Mouse (Mus musculus): Measurements from ENCODE around the gene Fzr1. TPM values are rescaled to one million over a fixed set of nuclear protein-coding genes. Genes with fewer than 3 reads are reported as not detected.

Gene Fzr1
- total RNA-seq, 2 experiments from 2014 or later, result 27.6 to 35.6 TPM

DNA sequence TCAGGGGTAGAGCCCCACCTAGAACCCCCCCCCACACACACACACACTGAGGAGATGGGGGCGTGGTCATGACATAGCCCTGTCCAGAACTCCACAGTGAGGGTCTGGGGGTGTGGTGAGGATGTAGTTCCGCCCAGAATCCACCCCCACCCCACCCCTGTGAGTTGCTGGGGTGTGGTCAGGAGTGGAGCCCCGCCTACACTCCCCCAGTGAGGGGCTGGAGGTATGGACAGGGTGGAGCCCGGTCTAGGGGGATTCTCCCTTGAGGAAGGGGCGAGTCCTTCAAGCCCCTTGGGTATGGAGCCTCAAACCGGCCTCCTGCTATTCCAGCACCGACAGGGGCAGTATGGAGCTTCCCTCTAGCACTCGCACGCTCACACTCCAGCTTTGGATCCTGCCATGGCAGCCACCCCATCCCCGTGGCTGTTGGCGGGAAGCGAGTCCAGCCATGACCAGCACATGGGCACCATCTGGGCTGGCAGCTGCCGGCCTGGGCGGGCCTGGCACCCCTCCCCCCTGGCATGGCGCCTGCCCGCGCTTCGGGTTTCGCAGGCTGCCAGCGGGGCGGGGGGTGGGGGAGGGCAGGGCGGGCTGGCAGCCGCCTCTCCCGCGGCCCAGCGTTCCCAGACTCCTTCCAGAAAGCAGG is 38.4 kb upstream of the Fzr1 start:
- DNase-seq, result peak; percentile 88 to 91

DNA sequence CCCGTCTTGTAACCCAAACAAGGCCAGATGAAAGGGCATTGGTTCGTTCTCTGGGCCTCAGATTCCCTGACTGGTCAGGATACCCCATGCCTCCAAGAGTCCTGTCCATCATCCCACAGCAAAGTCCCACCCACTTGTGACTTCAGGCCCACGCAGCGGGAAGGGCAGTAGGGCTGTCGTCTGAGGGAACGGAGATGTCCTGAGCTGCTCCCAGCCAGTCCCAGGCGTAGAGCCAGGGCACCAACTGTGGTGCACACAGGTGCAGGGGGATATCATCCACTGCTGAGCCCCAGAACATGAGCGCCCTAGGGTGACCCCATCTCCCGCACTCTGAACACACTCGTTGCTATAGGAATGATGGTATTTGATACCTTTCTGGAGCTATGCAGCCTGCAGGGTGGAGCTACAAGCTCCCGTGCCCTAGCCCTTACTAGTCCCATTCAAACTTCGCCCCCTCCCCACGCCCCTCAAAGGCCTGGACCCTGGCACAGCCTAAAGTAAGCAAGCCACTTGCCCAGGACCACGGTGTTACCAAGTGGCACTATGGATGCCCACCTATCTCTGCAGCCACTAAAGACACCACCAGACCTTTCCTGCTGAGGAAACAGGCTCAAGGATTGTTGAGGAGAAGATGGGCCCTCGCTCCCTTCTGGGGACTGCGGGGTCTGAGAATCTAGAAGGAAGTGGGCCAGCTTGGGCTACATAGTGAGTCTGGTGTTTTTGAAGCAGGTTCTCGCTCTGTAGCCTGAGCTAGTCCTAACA is 37.4 kb upstream of the Fzr1 start:
- DNase-seq, result peak in 1 of 2 experiments; percentile 68

DNA sequence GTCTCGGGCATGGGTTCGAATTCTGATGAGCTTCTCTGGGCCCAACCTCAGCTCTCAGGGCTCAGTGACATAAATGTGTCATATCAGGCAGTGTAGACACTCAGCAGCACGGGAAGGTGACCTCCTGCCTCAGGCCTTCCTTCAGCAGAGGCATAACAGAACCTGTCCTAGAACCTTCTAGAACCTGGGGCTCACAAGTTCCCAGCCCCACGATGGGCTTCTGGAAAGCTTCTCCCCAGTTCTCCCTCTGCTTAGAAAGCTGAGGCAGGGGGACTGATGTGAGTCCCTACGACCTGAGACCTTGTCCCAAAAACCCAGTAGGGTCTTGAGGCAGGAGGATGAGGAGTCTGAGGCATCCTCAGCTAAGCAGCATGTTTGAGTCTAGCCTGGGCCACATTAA is 36.8 kb upstream of the Fzr1 start:
- no peak for DNase-seq

DNA sequence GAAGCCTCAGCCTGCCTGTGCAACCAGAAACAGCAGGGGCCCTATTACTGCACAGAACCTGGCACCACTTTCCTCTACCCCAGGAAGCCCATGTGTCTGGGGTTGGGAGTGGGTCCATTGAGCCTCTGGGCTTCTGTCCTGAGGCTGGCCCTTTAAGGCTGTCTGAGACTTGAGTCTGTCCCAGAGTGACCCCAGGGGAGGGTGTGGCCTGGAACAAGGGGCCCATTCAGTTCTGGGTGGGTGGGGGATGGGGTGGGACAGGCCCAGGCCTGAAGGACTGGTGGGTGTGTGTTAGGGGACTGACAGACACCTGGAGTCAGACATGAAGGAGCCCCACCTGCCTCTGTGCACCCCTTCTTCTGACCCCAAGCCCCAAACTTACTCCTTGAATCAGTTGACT is 36.4 kb upstream of the Fzr1 start:
- DNase-seq, result peak; percentile 72 to 75

DNA sequence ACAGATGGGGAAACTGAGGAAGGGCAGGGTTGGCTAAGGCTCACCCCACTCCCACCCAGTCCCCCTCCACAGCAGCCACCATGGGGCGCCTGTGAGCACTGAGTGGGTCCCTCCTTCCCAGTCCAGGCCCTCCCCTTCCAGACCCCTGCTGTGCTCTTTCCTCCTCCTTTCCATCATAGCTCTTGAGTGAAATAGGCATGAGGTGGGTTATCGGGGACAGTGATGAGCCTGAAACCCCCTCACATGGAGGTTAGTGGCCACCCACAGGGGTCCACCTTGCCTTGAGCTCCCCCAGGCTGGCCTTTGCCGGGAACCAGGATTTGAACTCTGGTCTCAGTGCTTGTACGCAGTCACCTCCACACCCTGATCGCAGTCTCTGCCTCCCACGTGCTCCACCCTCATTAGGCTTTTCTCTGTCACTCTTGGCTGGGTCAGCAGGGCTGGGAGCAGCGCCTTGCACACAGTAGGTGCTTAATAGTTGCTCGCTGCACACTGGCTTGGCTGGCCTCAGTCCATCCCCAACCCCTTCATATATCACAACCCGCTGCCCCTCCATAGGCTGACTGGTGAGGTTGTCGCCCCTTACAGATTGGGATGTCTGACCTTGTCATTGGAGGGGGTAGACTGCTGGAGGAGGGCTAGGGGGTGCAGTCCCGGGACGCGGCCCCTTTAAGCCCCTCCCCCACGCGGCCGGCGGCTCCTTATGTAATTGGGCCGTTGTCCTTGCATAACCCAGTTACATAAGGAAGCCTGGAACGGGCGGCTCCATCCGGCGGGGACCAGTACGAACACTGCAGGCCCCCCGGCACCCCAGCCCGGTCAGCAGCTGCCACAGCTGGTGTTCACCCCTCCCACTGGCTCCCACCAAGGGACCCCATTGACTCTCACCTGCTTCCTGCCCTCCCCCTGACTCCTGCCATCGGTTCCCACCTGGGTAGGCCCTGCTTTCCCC is 35.3 kb upstream of the Fzr1 start:
- DNase-seq, result peak; percentile 93 to 95

DNA sequence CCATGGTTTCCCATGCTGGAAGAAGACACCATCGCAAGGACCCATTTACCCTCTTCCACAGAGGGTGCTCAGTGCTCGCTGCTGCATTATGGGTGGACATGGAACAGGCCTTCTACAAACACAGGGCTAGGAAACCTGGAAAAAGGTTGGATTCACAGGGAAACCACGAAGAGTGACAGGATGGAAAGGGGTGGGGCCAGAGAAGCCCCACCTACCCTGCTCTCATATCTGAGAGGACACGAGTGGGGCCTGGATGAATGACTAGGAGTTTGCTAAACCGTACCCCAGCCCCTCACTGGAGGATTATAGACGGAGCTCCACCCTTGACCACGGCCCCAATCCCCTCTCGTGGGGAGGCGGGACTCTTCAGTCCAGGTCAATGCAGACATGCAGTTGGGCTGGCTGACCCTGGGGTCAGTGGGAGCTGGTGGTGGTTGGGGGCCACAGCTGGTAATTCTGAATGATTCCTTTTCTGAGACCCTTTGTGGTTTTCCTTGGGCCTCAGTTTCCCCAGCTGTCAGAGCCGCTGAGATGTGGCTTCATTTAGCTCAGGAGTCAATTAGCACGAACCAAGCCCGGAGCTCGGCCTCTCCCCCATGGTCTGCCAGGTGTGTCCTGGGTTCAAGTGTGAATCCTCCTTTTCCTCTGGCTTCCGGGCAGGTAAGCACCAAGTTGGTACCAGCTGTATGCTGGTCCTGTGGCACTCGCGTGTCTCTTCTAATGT is 34.4 kb upstream of the Fzr1 start:
- no peak for DNase-seq

DNA sequence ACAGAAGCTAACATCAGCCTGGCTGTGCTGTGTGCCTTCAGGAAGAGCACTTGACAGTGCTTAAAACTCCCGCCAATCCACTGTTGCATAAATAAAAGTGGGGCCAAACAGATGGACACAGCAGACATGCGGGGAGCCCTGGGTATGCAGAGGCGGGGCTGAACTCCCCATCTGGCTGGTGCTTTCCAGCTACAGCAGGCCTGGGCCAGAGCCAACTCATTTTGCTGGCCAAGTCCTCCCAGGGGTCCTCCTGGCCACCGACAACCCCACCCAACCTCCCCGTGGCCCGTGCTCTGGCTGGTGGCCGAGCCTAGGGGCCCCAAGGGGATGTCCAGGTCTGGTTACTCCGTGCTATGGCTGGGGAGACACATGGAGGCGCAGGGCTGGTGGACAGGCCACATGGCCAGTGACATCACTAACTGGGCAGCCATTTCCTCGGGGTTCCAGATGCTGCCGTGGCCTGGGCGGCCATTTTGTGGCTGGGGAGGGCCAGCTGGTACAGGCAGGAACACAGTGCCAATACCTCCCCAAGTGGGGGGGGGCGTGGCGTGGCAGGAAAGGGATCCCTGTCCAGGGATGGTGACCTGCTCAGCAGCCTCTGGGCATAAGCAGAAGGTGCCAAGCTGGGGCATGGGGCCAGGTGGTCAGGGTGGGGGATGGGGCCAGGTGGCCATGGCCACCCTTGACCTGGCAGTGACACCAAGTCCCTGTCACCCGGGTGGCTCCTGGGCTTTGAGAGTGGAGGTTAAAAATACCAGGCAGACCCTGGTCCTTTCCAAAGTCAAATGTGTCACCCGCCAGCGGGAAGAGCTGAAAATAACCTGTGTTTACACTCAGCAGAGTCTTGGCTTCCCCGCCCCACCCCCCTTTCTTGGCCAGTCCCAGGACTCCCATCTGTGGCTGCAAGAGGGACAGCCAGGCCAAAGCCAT is 33.4 kb upstream of the Fzr1 start:
- peak; percentile 95 to 97 for DNase-seq

- DNase-seq, result peak; percentile 76 to 81
Observed at GRCm38 (mm10) chr10:81410981-81411380, 32.7 kb upstream of the Fzr1 start.

DNA sequence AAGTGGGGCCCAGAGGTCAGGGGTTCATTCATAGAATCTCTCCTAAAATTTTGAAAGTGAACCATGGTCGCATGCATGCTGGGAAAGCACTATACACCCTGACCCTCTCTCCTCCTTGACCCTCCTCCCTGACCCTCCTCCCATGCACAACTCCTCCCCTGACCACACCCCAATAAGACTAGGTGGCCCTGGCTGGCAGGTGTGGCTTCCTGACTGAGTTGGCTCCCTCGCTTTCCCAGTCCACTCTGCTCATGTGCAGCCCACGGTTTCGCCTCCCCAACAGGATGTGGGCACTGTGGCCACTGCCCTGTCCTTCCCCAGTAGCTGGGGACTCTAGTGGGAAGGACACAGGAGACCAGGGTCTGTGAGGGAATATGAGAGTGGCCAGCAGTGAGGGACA is 32.0 kb upstream of the Fzr1 start:
- DNase-seq, result no peak

- no peak for DNase-seq
Observed at GRCm38 (mm10) chr10:81409330-81409729, 31.0 kb upstream of the Fzr1 start.

DNA sequence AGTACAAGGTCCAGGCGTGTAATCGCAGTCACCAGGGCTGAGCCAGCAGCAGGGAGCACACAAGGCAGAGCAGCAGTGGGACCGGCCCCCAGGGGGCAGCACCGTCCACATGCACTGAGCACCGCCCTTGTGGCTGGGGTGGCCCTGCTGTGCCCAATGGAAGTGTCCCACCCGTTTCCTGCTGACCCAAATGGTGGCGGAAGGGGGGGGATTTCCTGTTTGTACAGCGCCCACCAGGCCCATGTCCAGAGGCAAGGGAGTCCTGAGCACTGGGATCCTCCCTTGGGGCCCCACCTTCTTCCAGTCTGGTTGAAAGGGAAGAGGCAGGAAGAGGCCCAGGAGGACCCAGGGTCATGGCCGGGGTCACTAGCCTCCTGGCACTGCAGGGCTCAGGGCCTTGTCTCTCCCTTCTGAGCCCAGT is 30.6 kb upstream of the Fzr1 start:
- DNase-seq, result peak; percentile 92 to 95

GRCm38 (mm10) chr10:81408424-81408729 is 30.1 kb upstream of the Fzr1 start:
- DNase-seq, result no peak

GRCm38 (mm10) chr10:81407539-81408423 is 29.5 kb upstream of the Fzr1 start:
- DNase-seq, result peak; percentile 90 to 96

- DNase-seq, result no peak
Observed at GRCm38 (mm10) chr10:81406504-81407440, 28.5 kb upstream of the Fzr1 start.

DNA sequence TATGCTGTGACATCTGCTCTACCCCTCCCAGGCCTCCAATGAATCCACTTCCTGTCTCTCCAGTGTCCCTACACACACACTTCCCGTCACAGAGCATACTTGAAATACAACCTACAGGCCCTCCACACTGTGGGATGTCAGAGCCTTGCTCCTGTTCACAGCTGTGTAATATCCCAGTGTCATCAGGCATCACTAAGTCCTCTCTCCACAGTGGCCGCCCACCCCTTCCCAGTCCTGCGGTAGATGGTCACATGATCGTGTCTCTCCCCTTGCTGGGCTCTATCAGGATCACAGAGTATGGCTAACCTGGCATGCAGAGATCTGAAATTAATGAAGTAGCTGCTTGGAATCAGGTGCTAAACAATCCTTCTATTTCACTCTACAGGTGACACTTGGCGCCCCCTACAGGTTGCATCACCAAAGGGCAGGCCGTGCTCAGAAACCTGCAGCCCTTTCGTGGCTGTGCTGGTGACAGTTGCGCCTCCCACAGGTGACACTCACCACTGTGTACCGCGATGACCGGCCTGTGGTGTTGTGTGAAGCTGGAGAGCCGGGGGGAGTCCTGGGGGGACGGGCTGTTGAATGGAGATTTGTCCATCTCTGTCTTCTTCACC is 27.4 kb upstream of the Fzr1 start:
- DNase-seq, result peak in 1 of 2 experiments; percentile 80

- peak; percentile 51 to 76 for DNase-seq
Observed at GRCm38 (mm10) chr10:81404720-81405119, 26.4 kb upstream of the Fzr1 start.

GRCm38 (mm10) chr10:81404082-81404481 is 25.8 kb upstream of the Fzr1 start:
- no peak for DNase-seq

GRCm38 (mm10) chr10:81403511-81403910 is 25.2 kb upstream of the Fzr1 start:
- DNase-seq, result no peak
